In the genomic region with DNA sequence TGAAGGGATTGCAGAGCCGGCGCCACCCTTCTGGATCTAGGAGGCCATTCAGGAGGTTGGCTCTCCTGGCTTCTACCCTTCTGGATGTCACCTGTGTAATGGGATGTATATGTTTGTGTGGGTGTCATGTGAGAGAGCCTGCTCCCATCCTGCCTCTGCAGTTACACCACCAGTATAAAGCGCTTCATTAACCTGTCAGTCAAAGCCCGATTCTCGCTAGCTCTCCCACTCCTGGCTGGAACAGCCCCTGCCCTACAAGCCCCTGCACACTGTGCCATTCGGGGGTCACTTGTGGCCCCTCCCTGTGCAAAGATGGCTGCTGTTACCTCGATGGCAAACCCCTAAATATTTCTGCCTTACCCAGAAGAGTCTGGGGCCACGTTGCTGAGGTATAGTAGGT, we compare ENCODE assay signal across 18 mouse cellular contexts.
"Had no signal": no experiment of that assay in that cellular context is flagged by ENCODE, and none has a peak within 500 bp of the region (broad histone marks: within the 10 kb centered on the region; RNA-seq: fewer than 3 reads in every experiment).

No protein-coding gene starts in this region.

- H3K9me3 ChIP-seq: heart, embryonic 13.5 days; heart, embryonic 15.5 days; hindbrain, embryonic 13.5 days; limb, embryonic 13.5 days; limb, embryonic 15.5 days; liver, embryonic 12.5 days had no signal

- DNase-seq: gastrocnemius, postnatal 14 days; gastrocnemius, postnatal 36 days; heart, adult 11 months; heart, adult 2 months; heart, postnatal 14 days; heart, postnatal 36 days; layer of hippocampus, adult 9-11 months; layer of hippocampus, postnatal 36 days had no signal

- H3K9ac ChIP-seq: heart, embryonic 13.5 days; heart, embryonic 15.5 days; hindbrain, embryonic 13.5 days; limb, embryonic 13.5 days; limb, embryonic 15.5 days; liver, embryonic 12.5 days; liver, embryonic 14.5 days had no signal

- ATAC-seq: hindbrain, postnatal 0 days; intestine, embryonic 16.5 days; liver, embryonic 12.5 days had no signal

- H3K36me3 ChIP-seq: heart, embryonic 13.5 days; heart, embryonic 15.5 days; hindbrain, embryonic 13.5 days; limb, embryonic 13.5 days; limb, embryonic 15.5 days; liver, embryonic 12.5 days had no signal

- H3K27ac ChIP-seq: heart, adult 2 months; heart, embryonic 13.5 days; heart, embryonic 15.5 days; hindbrain, embryonic 13.5 days; hindbrain, postnatal 0 days; limb, embryonic 13.5 days; limb, embryonic 15.5 days; liver, embryonic 12.5 days; liver, embryonic 14.5 days had no signal

- H3K4me3 ChIP-seq: heart, adult 2 months; heart, embryonic 13.5 days; heart, embryonic 15.5 days; hindbrain, embryonic 13.5 days; limb, embryonic 13.5 days; limb, embryonic 15.5 days; liver, embryonic 12.5 days had no signal

- H3K4me2 ChIP-seq: heart, embryonic 11.5 days; heart, embryonic 13.5 days; heart, embryonic 15.5 days; hindbrain, embryonic 13.5 days; limb, embryonic 13.5 days; limb, embryonic 15.5 days; liver, embryonic 12.5 days had no signal
